Mouse (Mus musculus): ENCODE measurements at regions not wholly inside any gene's neighbourhood (a gene's known extent, or its start where the extent isn't known, plus 50 kb on each side); places are given as distances from the start of the nearest gene placed in this dataset.

DNA sequence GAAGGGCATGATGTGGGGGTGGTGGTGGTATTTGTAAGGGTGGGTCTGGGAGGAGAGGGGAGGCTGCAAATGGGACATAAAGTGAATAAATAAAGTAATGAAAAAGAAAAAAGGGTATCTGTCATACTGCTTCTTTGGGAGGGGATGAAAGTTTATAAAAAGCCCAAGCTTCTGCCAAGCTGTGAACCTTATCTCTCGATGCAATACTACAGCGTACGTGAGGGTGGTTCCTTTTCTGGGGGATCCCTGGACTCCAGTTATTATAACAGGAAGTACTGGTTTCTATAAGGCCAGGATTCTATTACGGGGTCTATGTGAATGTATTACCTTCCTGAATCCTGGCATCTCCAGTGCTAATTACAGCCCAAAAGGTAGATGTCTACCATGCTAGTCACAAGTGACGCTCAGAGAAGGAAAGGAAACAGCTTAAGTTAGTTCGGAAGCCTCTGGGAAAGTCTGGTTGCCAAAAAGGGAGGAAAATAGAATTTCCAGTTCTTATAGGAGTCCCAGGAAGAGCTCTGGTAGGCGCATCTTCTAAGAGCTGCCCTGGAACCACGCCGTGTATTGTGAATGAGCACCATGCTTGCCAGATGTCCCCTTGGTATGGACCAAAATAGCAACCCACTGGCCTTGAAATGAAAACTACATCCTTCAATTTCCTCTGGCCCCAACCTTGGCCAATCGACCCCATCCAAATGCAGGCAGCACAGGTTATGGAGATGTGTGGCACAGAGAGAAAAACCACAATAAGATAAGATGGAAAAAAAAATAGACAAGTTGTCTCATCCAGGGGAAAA is 228.9 kb downstream of the Cog6 start:
- Histone ChIP-seq H3K27me3 (ENCODE audit: control insufficient read depth, insufficient read depth, low read length) (no peaks in the 10 kb centered on the region), H3K9me3 (ENCODE audit: control insufficient read depth, low read length) (no peaks in the 10 kb centered on the region), H3K4me3 (ENCODE audit: low read length) (no peak overlapping the region), H3K27ac (ENCODE audit: low read depth, low read length) (no peak overlapping the region), H3K9ac (ENCODE audit: low read depth, low read length) (no peak overlapping the region), H3K4me2 (replicated peaks; ENCODE audit: low read depth, low read length) (no peak overlapping the region), H3K4me1 (ENCODE audit: control insufficient read depth, insufficient read depth, low read length) (no peaks in the 10 kb centered on the region), H3K36me3 (ENCODE audit: control insufficient read depth, insufficient read depth, low read length) (no peaks in the 10 kb centered on the region)
- 91% methylated on average over 10 of the region's 10 CpGs for WGBS
- no peak for ATAC-seq (ENCODE audit: low FRiP score, low TSS enrichment)

DNA sequence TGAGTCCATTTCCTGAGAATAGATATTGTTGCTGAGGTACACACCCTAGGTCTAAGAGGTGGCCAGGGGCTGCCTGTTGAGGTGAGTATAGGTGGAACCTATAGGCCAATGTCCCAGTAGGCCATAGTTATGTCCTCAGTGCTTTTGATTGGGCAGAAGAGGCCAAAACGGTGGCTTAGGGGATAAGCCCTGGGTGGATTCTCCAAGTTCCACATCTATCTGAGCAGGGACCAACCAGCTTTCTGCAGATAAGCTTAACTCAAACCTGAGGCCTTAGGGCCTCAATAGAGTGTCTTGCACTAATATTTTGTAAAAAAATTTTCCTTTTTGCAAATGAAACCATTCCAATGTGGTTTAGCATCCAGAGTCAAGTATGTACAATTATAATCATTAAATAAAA is 231.4 kb downstream of the Cog6 start:
- ATAC-seq (ENCODE audit: low FRiP score, low TSS enrichment) = no peak
- Histone ChIP-seq H3K4me2 (replicated peaks; ENCODE audit: low read depth, low read length) (no peak overlapping the region), H3K9me3 (ENCODE audit: control insufficient read depth, low read length) (no peaks in the 10 kb centered on the region), H3K36me3 (ENCODE audit: control insufficient read depth, insufficient read depth, low read length) (no peaks in the 10 kb centered on the region), H3K4me3 (ENCODE audit: low read length) (no peak overlapping the region), H3K4me1 (ENCODE audit: control insufficient read depth, insufficient read depth, low read length) (no peaks in the 10 kb centered on the region), H3K27me3 (ENCODE audit: control insufficient read depth, insufficient read depth, low read length) (no peaks in the 10 kb centered on the region), H3K9ac (ENCODE audit: low read depth, low read length) (no peak overlapping the region), H3K27ac (ENCODE audit: low read depth, low read length) (no peak overlapping the region)
- 77% methylated on average over 1 of the region's 1 CpGs for WGBS

DNA sequence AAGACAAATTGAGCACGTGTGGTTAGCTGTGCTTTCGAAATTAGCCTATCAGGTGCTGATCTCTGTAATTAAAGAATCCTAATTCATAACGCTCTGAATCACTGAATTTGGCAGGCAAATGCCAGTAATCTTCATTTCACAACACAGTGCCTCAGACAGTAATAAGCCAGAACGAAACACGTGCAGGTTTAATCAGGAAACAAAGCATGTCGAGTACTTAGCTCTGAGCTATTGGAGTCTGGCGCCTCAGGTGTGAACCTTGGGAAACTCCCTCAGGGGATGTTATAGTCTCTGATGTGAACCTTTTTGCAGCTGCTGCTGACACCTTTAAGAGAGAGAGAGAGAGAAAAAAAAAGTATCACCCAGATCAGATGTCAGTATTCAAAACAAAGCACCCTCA is 232.6 kb downstream of the Cog6 start:
- H3K4me2 ChIP-seq (replicated peaks; ENCODE audit: low read depth, low read length) = no peak overlapping the region

DNA sequence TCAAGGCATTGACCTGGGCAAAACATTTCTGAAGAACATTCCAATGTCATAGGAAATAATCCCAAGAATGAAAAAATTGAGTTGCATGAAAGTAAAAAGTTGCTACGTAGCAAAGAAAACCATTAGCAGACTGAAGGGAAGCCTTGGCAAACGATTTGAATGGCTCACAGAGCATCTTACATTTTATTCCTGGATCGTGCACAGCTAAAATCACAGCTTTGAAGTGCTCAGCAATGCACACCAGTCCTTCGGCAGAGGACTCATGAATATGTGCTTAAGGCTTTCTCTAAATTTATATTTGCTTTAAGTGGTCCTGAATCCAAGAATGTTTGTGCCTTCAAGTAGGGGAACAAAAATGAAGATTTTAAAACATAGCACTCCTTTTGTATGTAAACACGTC is 234.5 kb downstream of the Cog6 start:
- Histone ChIP-seq H3K36me3 (ENCODE audit: control insufficient read depth, insufficient read depth, low read length) (no peaks in the 10 kb centered on the region), H3K9ac (ENCODE audit: low read depth, low read length) (no peak overlapping the region), H3K4me1 (ENCODE audit: control insufficient read depth, insufficient read depth, low read length) (no peaks in the 10 kb centered on the region), H3K9me3 (ENCODE audit: control insufficient read depth, low read length) (no peaks in the 10 kb centered on the region), H3K27me3 (ENCODE audit: control insufficient read depth, insufficient read depth, low read length) (no peaks in the 10 kb centered on the region), H3K4me2 (replicated peaks; ENCODE audit: low read depth, low read length) (no peak overlapping the region), H3K4me3 (ENCODE audit: low read length) (no peak overlapping the region), H3K27ac (ENCODE audit: low read depth, low read length) (no peak overlapping the region)
- ATAC-seq (ENCODE audit: low FRiP score, low TSS enrichment) = no peak
- 89% methylated on average over 5 of the region's 5 CpGs for WGBS

More for the DNA sequence above, 232.6 kb downstream of the Cog6 start:
- Histone ChIP-seq H3K9me3 (ENCODE audit: control insufficient read depth, low read length) (no peaks in the 10 kb centered on the region), H3K4me3 (ENCODE audit: low read length) (no peak overlapping the region), H3K27me3 (ENCODE audit: control insufficient read depth, insufficient read depth, low read length) (no peaks in the 10 kb centered on the region), H3K36me3 (ENCODE audit: control insufficient read depth, insufficient read depth, low read length) (no peaks in the 10 kb centered on the region), H3K9ac (ENCODE audit: low read depth, low read length) (no peak overlapping the region), H3K27ac (ENCODE audit: low read depth, low read length) (no peak overlapping the region), H3K4me1 (ENCODE audit: control insufficient read depth, insufficient read depth, low read length) (no peaks in the 10 kb centered on the region)
- no peak for ATAC-seq (ENCODE audit: low FRiP score, low TSS enrichment)
- 41% methylated on average over 7 of the region's 7 CpGs for WGBS

DNA sequence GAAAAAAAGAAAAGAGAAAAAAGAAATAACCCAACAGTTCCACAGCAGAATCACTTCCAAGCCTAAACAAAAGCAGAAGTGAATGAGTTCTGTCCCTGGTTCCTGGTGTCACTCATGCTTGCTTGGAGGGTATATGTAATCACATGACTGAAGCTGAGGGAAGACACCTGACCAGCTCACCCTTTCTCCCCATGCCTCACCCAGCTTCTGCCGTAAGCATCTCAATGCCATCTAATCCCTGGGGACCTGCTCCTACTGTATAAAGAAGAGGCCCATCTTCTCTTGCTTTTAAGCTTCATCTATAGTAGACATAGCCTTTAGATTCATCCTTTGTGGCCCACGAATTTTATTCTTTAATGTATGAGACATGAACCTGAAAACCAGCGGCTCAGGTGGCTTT is 235.5 kb downstream of the Cog6 start:
- 94% methylated on average over 3 of the region's 3 CpGs for WGBS
- H3K27me3 ChIP-seq (ENCODE audit: control insufficient read depth, insufficient read depth, low read length) = no peaks in the 10 kb centered on the region
- H3K4me3 ChIP-seq (ENCODE audit: low read length) = no peak overlapping the region
- ATAC-seq (ENCODE audit: low FRiP score, low TSS enrichment) = no peak
- H3K36me3 ChIP-seq (ENCODE audit: control insufficient read depth, insufficient read depth, low read length) = no peaks in the 10 kb centered on the region
- H3K9ac ChIP-seq (ENCODE audit: low read depth, low read length) = no peak overlapping the region
- H3K4me1 ChIP-seq (ENCODE audit: control insufficient read depth, insufficient read depth, low read length) = no peaks in the 10 kb centered on the region
- H3K27ac ChIP-seq (ENCODE audit: low read depth, low read length) = no peak overlapping the region
- H3K9me3 ChIP-seq (ENCODE audit: control insufficient read depth, low read length) = no peaks in the 10 kb centered on the region
- H3K4me2 ChIP-seq (replicated peaks; ENCODE audit: low read depth, low read length) = no peak overlapping the region

DNA sequence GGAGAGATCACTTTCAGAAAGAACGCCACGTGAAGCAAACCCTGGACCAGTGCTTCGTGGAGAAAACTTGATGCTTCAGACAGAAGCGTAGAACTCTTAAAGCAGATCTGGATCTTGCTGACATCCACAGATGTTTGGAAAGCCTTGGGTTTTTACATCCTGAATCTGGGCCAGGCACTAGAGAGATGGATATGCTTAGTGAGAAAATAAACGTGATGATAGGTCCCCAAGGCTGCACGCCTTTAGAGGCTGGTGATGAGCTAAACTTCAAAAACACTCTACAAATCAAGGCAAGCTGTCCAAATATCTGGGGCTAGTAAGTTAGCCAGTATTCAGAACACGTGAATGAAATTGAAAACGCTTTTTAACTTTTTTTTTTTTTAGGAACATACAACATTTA is 236.7 kb downstream of the Cog6 start:
- Histone ChIP-seq H3K4me1 (ENCODE audit: control insufficient read depth, insufficient read depth, low read length) (no peaks in the 10 kb centered on the region), H3K36me3 (ENCODE audit: control insufficient read depth, insufficient read depth, low read length) (no peaks in the 10 kb centered on the region), H3K9me3 (ENCODE audit: control insufficient read depth, low read length) (no peaks in the 10 kb centered on the region), H3K9ac (ENCODE audit: low read depth, low read length) (no peak overlapping the region), H3K4me3 (ENCODE audit: low read length) (no peak overlapping the region), H3K4me2 (replicated peaks; ENCODE audit: low read depth, low read length) (no peak overlapping the region), H3K27me3 (ENCODE audit: control insufficient read depth, insufficient read depth, low read length) (no peaks in the 10 kb centered on the region), H3K27ac (ENCODE audit: low read depth, low read length) (no peak overlapping the region)
- ATAC-seq (ENCODE audit: low FRiP score, low TSS enrichment) = no peak
- 85% methylated on average over 8 of the region's 8 CpGs for WGBS

DNA sequence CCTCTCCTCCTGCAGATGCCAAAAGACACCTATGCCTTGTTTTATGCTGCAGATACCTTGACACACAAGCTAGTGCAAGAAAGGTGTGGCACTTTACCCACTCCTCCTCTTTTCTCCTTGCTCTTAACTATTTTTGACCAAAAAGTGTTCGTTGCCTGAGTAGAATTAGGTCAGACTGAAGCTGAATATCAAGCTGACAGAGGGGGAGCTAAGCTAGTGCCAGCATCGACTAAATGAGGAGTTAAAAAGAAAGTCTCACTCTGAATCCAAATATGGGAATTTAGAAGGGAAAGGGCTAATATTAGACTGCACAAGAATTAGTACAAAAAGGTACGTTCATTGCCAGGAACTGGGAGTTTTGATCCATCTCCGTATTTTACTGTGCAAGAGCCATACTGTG is 241.2 kb downstream of the Cog6 start:
- H3K4me2 ChIP-seq (replicated peaks; ENCODE audit: low read depth, low read length) = no peak overlapping the region
- H3K27ac ChIP-seq (ENCODE audit: low read depth, low read length) = no peak overlapping the region
- no peak overlapping the region for H3K4me3 ChIP-seq (ENCODE audit: low read length)
- no peak for ATAC-seq (ENCODE audit: low FRiP score, low TSS enrichment)
- H3K27me3 ChIP-seq (ENCODE audit: control insufficient read depth, insufficient read depth, low read length) = no peaks in the 10 kb centered on the region
- H3K9ac ChIP-seq (ENCODE audit: low read depth, low read length) = no peak overlapping the region
- H3K36me3 ChIP-seq (ENCODE audit: control insufficient read depth, insufficient read depth, low read length) = no peaks in the 10 kb centered on the region
- 77% methylated on average over 4 of the region's 4 CpGs for WGBS
- no peaks in the 10 kb centered on the region for H3K9me3 ChIP-seq (ENCODE audit: control insufficient read depth, low read length)
- no peaks in the 10 kb centered on the region for H3K4me1 ChIP-seq (ENCODE audit: control insufficient read depth, insufficient read depth, low read length)

DNA sequence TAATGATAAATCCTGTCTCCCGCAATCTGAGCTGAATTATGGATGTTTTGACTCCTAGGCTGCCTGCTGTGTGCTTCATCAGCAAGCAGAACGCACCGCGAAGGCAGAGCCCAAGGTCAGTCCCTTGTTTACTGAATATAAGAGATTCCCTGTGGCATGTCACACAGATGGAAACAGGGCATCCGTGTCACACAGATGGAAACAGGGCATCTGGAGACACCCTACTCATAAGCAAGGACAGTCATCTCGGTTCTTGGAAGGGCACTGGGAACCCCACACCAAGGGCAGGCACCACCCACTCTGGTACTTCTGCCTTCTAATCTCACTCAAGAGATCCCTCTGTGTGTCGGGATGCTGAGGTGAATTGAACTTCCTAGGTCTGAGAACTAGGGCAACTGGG is 241.9 kb downstream of the Cog6 start:
- no peak overlapping the region for H3K4me3 ChIP-seq (ENCODE audit: low read length)
- no peaks in the 10 kb centered on the region for H3K36me3 ChIP-seq (ENCODE audit: control insufficient read depth, insufficient read depth, low read length)
- no peak for ATAC-seq (ENCODE audit: low FRiP score, low TSS enrichment)
- no peaks in the 10 kb centered on the region for H3K27me3 ChIP-seq (ENCODE audit: control insufficient read depth, insufficient read depth, low read length)
- no peak overlapping the region for H3K27ac ChIP-seq (ENCODE audit: low read depth, low read length)
- H3K4me2 ChIP-seq (replicated peaks; ENCODE audit: low read depth, low read length) = no peak overlapping the region
- WGBS = 71% methylated on average over 7 of the region's 7 CpGs
- H3K9ac ChIP-seq (ENCODE audit: low read depth, low read length) = no peak overlapping the region
- H3K9me3 ChIP-seq (ENCODE audit: control insufficient read depth, low read length) = no peaks in the 10 kb centered on the region
- no peaks in the 10 kb centered on the region for H3K4me1 ChIP-seq (ENCODE audit: control insufficient read depth, insufficient read depth, low read length)

DNA sequence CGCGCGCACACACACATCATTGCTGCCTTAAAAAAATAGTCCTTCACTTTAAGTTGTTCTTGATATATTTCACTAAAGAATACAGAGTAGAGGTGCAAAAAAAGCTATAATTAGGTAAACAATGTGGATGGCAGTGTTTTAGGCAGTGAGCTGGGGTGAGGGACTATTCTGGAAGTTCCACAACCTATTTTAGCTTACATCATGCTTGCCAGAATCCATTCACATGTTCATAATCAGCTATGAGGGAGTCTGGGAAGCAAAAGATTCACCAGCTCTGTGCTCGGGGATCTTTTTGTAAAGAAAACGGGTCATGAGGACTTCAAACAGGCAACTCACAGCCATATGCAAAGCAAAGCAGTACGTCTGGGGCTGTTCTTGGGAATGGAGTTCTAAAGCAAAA is 242.3 kb downstream of the Cog6 start:
- no peaks in the 10 kb centered on the region for H3K36me3 ChIP-seq (ENCODE audit: control insufficient read depth, insufficient read depth, low read length)
- no peak overlapping the region for H3K9ac ChIP-seq (ENCODE audit: low read depth, low read length)
- H3K4me3 ChIP-seq (ENCODE audit: low read length) = no peak overlapping the region
- H3K4me2 ChIP-seq (replicated peaks; ENCODE audit: low read depth, low read length) = no peak overlapping the region
- no peak overlapping the region for H3K27ac ChIP-seq (ENCODE audit: low read depth, low read length)
- WGBS = 88% methylated on average over 6 of the region's 6 CpGs
- ATAC-seq (ENCODE audit: low FRiP score, low TSS enrichment) = no peak
- H3K27me3 ChIP-seq (ENCODE audit: control insufficient read depth, insufficient read depth, low read length) = no peaks in the 10 kb centered on the region
- H3K9me3 ChIP-seq (ENCODE audit: control insufficient read depth, low read length) = no peaks in the 10 kb centered on the region
- no peaks in the 10 kb centered on the region for H3K4me1 ChIP-seq (ENCODE audit: control insufficient read depth, insufficient read depth, low read length)
